Mouse (Mus musculus) monocyte, adult 5-6 weeks (primary cell): Measurements from ENCODE around the gene Src. TPM values are rescaled to one million over a fixed set of nuclear protein-coding genes. Genes with fewer than 3 reads are reported as not detected.
A peak's percentile ranks its signal among the peaks of the same experiment; 100 is the strongest.

Experiments used
- ATAC-seq: fragments of 153-309, 156-312 bp; replicated peaks from 2 replicates; pipeline ENCODE4 v1.8.0; 2017; ENCODE audit warnings: mild to moderate bottlenecking; ENCODE audit not compliant: low TSS enrichment, insufficient number of reproducible peaks, severe bottlenecking, poor library complexity, low FRiP score
- total RNA-seq: library from RNA; stranded (forward); fragments of 200-1000, 200-491, 200-594 nt; gene quantifications from 3 replicates; pipeline ENCODE4 v1.2.3, GENCODE M21; 2017

Gene Src
- total RNA-seq, 1 experiment from 2014 or later = 0.29 TPM

- no peak for ATAC-seq
Measured at GRCm38 (mm10) chr2:157430667-157431429, 12.6 kb downstream of the Src start.

GRCm38 (mm10) chr2:157431912-157432311 is 13.7 kb downstream of the Src start:
- ATAC-seq = no peak

GRCm38 (mm10) chr2:157432476-157432875 is 14.2 kb downstream of the Src start:
- ATAC-seq = no peak

- ATAC-seq = no peak
Measured at GRCm38 (mm10) chr2:157434041-157434440, 15.8 kb downstream of the Src start.

GRCm38 (mm10) chr2:157434497-157434896 is 16.3 kb downstream of the Src start:
- no peak for ATAC-seq

- ATAC-seq = no peak
Measured at GRCm38 (mm10) chr2:157436496-157436895, 18.3 kb downstream of the Src start.

GRCm38 (mm10) chr2:157437123-157437522 is 18.9 kb downstream of the Src start:
- no peak for ATAC-seq

GRCm38 (mm10) chr2:157441363-157441762 is 23.1 kb downstream of the Src start:
- no peak for ATAC-seq

- ATAC-seq = peak; percentile 54
Measured at GRCm38 (mm10) chr2:157447297-157448158, 29.3 kb downstream of the Src start.

- no peak for ATAC-seq
Measured at GRCm38 (mm10) chr2:157448356-157448755, 30.1 kb downstream of the Src start.

- no peak for ATAC-seq
Measured at GRCm38 (mm10) chr2:157450905-157451304, 32.7 kb downstream of the Src start.

- ATAC-seq = no peak
Measured at GRCm38 (mm10) chr2:157451372-157452040, 33.3 kb downstream of the Src start.

- peak; percentile 74 for ATAC-seq
Measured at GRCm38 (mm10) chr2:157457100-157457806, 39.0 kb downstream of the Src start.

GRCm38 (mm10) chr2:157458472-157458871 is 40.2 kb downstream of the Src start:
- peak; percentile 48 for ATAC-seq

- no peak for ATAC-seq
Measured at GRCm38 (mm10) chr2:157459736-157460135, 41.5 kb downstream of the Src start.

- ATAC-seq = no peak
Measured at GRCm38 (mm10) chr2:157462776-157463710, 44.8 kb downstream of the Src start.

GRCm38 (mm10) chr2:157463887-157464745 is 45.9 kb downstream of the Src start:
- ATAC-seq = no peak
